Mouse (Mus musculus) small intestine, adult 2 months (tissue): ENCODE data around the gene Icam2. TPM values are rescaled to one million over a fixed set of nuclear protein-coding genes. Genes with fewer than 3 reads are reported as not detected.
"Not testable (repeated sequence)": the region's sequence is repeated elsewhere in the genome, so short reads cannot be mapped to it uniquely, and the experiment has no call there.

Experiments used
- H3K27ac ChIP-seq: fragments of 200-500 bp; 2 replicates; pipeline ENCODE4 v1.5.1; 2012; ENCODE audit warnings: low read depth, low read length, control low read depth, inconsistent platforms; ENCODE audit not compliant: insufficient read depth
- H3K27me3 ChIP-seq: fragments of 200-500 bp; 2 replicates; pipeline ENCODE4 v1.6.1; 2012; ENCODE audit warnings: mild to moderate bottlenecking, moderate library complexity, low read length, inconsistent platforms; ENCODE audit not compliant: control insufficient read depth, insufficient read depth
- H3K36me3 ChIP-seq: fragments of 200-500 bp; 2 replicates; pipeline ENCODE4 v1.6.1; 2012; ENCODE audit warnings: mild to moderate bottlenecking, low read length, control low read depth, inconsistent platforms; ENCODE audit not compliant: control insufficient read depth, insufficient read depth
- H3K4me1 ChIP-seq: fragments of 200-500 bp; 2 replicates; pipeline ENCODE4 v1.6.1; 2012; ENCODE audit warnings: low read length, inconsistent platforms, mixed read lengths; ENCODE audit not compliant: control insufficient read depth, insufficient read depth, insufficient read length
- H3K4me3 ChIP-seq: fragments of 200-500 bp; 2 replicates; pipeline ENCODE4 v1.5.1; 2012; ENCODE audit warnings: low read depth, mild to moderate bottlenecking, control low read depth, inconsistent platforms, low read length, moderate library complexity
- CTCF ChIP-seq: fragments of 200-500 bp; IDR thresholded peaks from 2 replicates; pipeline ENCODE4 v1.5.1; 2012; ENCODE audit warnings: low read depth, mild to moderate bottlenecking, control low read depth, inconsistent platforms, low read length, moderate library complexity, mixed read lengths; ENCODE audit not compliant: insufficient replicate concordance, insufficient read length; ENCODE audit errors: extremely low read depth
- POLR2A ChIP-seq: fragments of 200-500 bp; IDR thresholded peaks from 2 replicates; pipeline ENCODE4 v1.6.1; 2012; ENCODE audit warnings: low read depth, mild to moderate bottlenecking, control low read depth, inconsistent platforms, low read length, moderate library complexity
- WGBS: fragments of 180-500 bp; shearing (Covaris S2); methylation state at CpG from one replicate; pipeline ENCODE4 v1.1.7; 2018; 5-methylcytosine and 5-hydroxymethylcytosine counted together
- polyA plus RNA-seq: library from polyadenylated mRNA; depleted of rRNA; stranded (reverse); fragments of >200 nt; gene quantifications from 2 replicates; pipeline ENCODE4 v1.2.3, GENCODE M21; 2012

Icam2 gene
- polyA plus RNA-seq, 1 experiment = 10.4 TPM

GRCm38 (mm10) chr11:106350853-106351252 is 37.0 kb downstream of the Icam2 start:
- WGBS = 44% methylated on average over 5 of the region's 5 CpGs
- TF ChIP-seq POLR2A (no peak), CTCF (no peak)
- Histone ChIP-seq H3K27ac (no peak overlapping the region), H3K4me1 (no peaks in the 10 kb centered on the region), H3K36me3 (no peaks in the 10 kb centered on the region), H3K4me3 (no peak overlapping the region), H3K27me3 (no peaks in the 10 kb centered on the region)

- WGBS = 71% methylated on average over 6 of the region's 6 CpGs
- no peak for TF ChIP-seq CTCF
- Histone ChIP-seq H3K4me1 (no peaks in the 10 kb centered on the region), H3K27ac (no peak overlapping the region), H3K27me3 (no peaks in the 10 kb centered on the region), H3K4me3 (no peak overlapping the region), H3K36me3 (no peaks in the 10 kb centered on the region)
Observed at GRCm38 (mm10) chr11:106349772-106350171, 38.1 kb downstream of the Icam2 start.

GRCm38 (mm10) chr11:106344910-106345309 is 43.0 kb downstream of the Icam2 start:
- Histone ChIP-seq H3K36me3 (no peaks in the 10 kb centered on the region), H3K27ac (no peak overlapping the region), H3K27me3 (no peaks in the 10 kb centered on the region), H3K4me3 (no peak overlapping the region), H3K4me1 (no peaks in the 10 kb centered on the region)
- 29% methylated on average over 6 of the region's 6 CpGs for WGBS
- no peak for TF ChIP-seq POLR2A
- no peak for TF ChIP-seq CTCF

GRCm38 (mm10) chr11:106340990-106341520 is 46.8 kb downstream of the Icam2 start:
- H3K36me3 ChIP-seq = no peaks in the 10 kb centered on the region
- no peak for TF ChIP-seq CTCF
- TF ChIP-seq POLR2A = no peak
- no peak overlapping the region for H3K4me3 ChIP-seq
- WGBS = 69% methylated on average over 9 of the region's 9 CpGs
- H3K4me1 ChIP-seq = no peaks in the 10 kb centered on the region
- no peak overlapping the region for H3K27ac ChIP-seq
- H3K27me3 ChIP-seq = no peaks in the 10 kb centered on the region

GRCm38 (mm10) chr11:106339323-106339722 is 48.6 kb downstream of the Icam2 start:
- 70% methylated on average over 4 of the region's 4 CpGs for WGBS
- not testable (repeated sequence) for H3K27ac ChIP-seq

GRCm38 (mm10) chr11:106338870-106339269 is 49.0 kb downstream of the Icam2 start:
- Histone ChIP-seq H3K36me3 (no peaks in the 10 kb centered on the region), H3K27ac (no peak overlapping the region), H3K4me1 (no peaks in the 10 kb centered on the region), H3K4me3 (no peak overlapping the region), H3K27me3 (no peaks in the 10 kb centered on the region)
- no peak for TF ChIP-seq POLR2A
- no peak for TF ChIP-seq CTCF
- 77% methylated on average over 7 of the region's 7 CpGs for WGBS

More at GRCm38 (mm10) chr11:106339323-106339722, 48.6 kb downstream of the Icam2 start:
- not testable (repeated sequence) for H3K36me3 ChIP-seq, H3K27me3 ChIP-seq, H3K4me1 ChIP-seq, H3K4me3 ChIP-seq

GRCm38 (mm10) chr11:106338029-106338428 is 49.8 kb downstream of the Icam2 start:
- Histone ChIP-seq H3K4me1 (no peaks in the 10 kb centered on the region), H3K27ac (no peak overlapping the region), H3K4me3 (no peak overlapping the region), H3K27me3 (no peaks in the 10 kb centered on the region), H3K36me3 (no peaks in the 10 kb centered on the region)
- 74% methylated on average over 5 of the region's 5 CpGs for WGBS
- TF ChIP-seq POLR2A = no peak
- no peak for TF ChIP-seq CTCF

GRCm38 (mm10) chr11:106334066-106334465 is 53.8 kb downstream of the Icam2 start:
- TF ChIP-seq POLR2A = no peak
- TF ChIP-seq CTCF = no peak
- WGBS = 14% methylated on average over 2 of the region's 2 CpGs
- Histone ChIP-seq H3K36me3 (no peaks in the 10 kb centered on the region), H3K4me3 (no peak overlapping the region), H3K4me1 (no peaks in the 10 kb centered on the region), H3K27me3 (no peaks in the 10 kb centered on the region), H3K27ac (no peak overlapping the region)
